Mouse (Mus musculus) cortical plate, adult 2 months (tissue): ENCODE data around the gene Ptprn2.

ENCODE experiments used
- CTCF ChIP-seq: fragments of 200-500 bp; IDR thresholded peaks from 2 replicates; pipeline ENCODE4 v1.5.1; 2011; ENCODE audit warnings: mild to moderate bottlenecking, control low read depth, low read length; ENCODE audit not compliant: insufficient read depth; ENCODE audit errors: extremely low read depth
- POLR2A ChIP-seq: fragments of 200-500 bp; IDR thresholded peaks from 2 replicates; pipeline ENCODE4 v1.6.1; 2011; ENCODE audit warnings: mild to moderate bottlenecking, low read length, control low read depth; ENCODE audit not compliant: insufficient read depth; ENCODE audit errors: extremely low read depth

DNA sequence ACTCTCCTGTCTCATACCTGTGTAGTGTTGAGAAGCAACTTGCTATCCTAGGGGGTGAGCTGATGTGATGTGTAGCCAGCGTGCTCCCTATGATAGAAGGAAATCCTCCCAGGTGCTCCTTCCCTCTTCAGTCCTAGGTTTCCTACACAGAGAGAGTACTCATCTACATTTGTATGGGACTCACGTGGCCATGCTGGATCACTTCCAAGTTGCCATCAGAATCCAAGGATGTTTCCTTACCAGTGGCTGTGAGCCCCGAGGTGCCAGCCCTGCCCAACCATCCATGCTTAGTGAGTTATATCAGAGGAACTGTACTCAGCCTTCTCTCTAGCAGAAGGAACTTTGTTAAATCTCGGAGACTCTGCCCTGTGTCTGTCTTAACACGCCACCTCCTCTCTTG, 729.4 kb downstream of the Ptprn2 start:
- no peak for TF ChIP-seq CTCF
- no peak for TF ChIP-seq POLR2A
